Mouse (Mus musculus) hematopoietic stem cell, adult 5-6 weeks (primary cell): Measurements from ENCODE around the gene Trim65. TPM values are rescaled to one million over a fixed set of nuclear protein-coding genes. Genes with fewer than 3 reads are reported as not detected.
"Not testable (repeated sequence)": the region's sequence is repeated elsewhere in the genome, so short reads cannot be mapped to it uniquely, and the experiment has no call there.

ENCODE experiments used
- ATAC-seq, 2 experiments: fragments of 125-278 bp in 1 of 2; replicated peaks in 1 of 2; 2 replicates each; pipeline ENCODE4 v1.8.0; 2016 to 2017; ENCODE audit warnings: inconsistent platforms in 2 of 2, mild to moderate bottlenecking in 2 of 2, moderate number of reproducible peaks in 2 of 2, low read depth in 1 of 2, moderate TSS enrichment in 1 of 2; ENCODE audit not compliant: low FRiP score in 2 of 2, poor library complexity in 2 of 2, severe bottlenecking in 2 of 2, insufficient read depth in 1 of 2, low TSS enrichment in 1 of 2
- total RNA-seq: library from RNA; stranded (forward); fragments of 172-1452, 232-1000 nt; gene quantifications from 2 replicates; pipeline ENCODE4 v1.2.3, GENCODE M21; 2017

Gene Trim65
- total RNA-seq, 1 experiment from 2014 or later: 9.1 TPM

DNA sequence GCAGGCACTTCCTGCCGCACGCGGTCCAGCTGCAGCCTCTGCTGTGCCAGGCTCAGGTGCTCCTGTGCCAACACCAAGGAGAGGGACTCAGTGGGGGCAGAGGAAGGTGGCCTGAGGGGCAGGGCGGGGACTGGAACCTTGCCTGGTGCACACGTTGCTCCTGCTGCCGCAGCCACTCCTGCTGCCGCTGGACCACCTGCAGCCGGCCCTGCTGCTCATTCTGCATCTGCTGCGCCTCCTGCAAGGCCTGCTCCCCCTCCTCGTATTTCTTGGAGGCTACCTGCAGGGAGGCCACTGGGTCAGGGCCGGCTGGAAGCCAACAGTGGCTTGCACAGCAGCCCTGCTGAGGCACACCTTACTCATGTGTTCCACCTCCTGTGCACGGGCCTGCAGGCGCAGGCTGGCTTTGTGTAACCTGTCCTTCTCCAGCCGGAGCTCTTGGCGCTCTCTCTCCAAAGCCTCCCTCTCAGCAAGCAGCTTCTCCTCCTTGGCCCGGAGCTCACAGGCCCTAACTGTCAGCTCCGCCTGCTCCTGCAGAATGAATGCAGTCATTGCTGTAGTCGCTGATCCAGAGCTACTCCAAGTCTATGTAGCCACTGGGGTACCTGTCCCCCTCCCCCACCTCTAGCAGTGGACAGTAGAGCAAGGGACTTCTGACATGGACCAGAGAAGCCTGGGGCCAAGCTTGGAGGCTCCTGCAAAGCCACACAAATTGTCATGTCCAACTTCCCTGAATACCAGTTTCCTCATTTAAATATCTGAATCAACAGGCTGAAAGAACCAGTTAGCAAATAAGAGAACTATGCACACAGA lies 14.8 kb upstream of the Trim65 start:
- ATAC-seq: no peak

DNA sequence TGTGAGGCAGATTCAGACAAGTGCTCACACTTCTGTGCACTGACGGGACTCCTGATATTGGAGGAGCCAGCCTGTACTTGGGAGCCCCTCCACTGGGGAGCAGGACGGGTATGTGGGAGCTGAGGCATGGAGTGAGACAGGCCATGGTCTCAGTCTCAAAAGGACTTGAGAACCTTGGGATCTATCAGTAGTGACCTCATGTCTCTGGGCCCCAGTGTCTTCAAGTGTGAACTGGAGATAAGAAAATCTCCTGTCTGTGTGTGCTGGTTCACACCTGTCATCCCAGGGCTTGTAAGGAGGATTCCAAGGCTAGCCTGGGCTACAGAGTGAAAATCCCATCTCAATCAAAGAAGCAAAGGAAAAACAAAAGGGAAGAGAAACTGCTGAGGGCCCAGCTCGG lies 12.5 kb upstream of the Trim65 start:
- ATAC-seq: no peak

DNA sequence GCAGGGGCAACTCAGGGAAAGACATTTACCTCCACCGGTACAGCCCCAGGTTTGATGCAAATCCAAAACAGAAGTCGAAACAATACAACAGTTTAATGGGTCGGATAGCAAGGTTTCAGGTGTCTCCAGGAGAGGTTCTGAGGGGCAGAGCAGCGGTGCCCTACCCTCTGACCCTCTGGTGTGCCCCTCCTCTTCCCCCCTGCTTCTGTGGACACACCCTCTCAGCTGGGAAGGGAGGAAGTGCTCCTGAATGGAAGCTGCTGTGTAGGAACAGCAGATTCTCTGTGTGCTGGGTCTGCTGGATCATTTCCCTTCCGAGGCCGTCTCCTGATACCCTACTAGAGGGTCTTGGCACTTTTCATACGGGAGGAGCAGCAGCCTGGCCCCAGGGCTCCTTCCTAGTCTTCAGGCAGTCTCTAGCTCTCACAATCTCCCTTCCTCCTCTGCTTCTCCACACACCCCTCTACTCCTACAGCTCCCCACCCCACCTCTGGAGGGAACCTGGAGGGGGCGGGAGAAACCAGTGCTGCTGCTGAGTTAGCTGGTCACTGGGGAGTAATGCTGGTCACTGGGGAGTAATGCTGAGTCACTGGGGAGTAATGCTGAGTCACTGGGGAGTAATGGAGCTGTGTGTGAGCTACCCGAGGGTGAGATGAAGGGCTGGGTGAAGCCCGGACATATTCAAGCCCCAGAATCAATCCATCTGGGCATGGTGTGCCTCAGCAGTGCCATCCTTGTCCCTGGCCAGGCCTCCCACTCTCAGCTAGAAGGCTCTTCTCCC lies 11.5 kb upstream of the Trim65 start:
- ATAC-seq: no peak

DNA sequence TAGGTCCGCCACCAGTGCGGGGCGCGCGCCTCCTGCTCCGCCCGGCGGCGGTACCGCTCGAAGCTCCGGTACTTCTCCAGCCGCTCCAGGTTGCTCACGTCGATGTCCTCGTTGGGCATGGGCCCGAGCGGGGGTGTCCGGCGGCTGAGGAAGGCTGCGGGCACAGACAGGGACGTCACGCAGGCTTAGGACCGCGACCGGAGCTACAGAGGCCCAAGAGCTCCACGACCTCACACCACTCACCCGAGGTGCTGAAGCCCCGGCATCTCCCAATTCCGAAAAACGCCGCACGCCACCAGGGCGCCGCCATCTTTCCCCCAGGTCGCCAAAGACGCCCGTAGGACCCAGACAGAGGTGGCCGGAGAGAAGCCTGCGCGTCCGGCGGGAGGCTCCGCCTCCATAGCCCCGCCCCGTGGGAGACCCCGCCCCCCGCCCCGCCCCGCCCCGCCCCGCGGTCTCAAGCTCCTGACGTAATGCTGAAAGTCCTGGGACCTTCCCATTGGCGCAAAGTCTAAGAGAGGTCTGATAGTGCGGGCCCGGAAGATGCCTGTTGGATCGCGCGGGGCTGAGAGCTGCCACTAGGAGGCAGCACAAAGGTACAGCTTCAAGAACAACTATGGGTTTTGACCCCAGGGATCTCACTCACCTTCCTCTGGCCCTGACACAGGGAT lies 7.7 kb upstream of the Trim65 start, which contains the start of gene Mrpl38:
TSS of gene Mrpl38 (minus strand) at position 401 of the 671 bp plus-strand sequence.
- peak; percentile 90 to 96 for ATAC-seq

DNA sequence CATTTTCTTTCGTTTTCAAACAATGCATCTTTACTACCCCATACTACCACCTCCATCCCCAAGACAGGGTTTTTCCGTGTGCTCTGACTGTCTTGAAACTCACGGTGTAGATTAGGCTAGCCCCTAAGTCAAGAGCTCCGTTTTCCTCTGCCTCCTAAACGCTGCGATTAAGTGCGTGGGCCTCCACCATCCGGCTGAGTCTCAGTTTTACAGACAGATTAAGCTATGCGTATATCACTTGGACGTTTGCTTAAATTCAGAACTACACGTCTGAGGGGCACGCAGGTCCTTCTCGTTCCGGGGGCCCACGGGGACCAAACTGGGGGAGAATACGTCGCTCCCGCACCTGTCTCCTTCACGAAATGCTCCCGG lies 7.2 kb upstream of the Trim65 start:
- ATAC-seq: no peak

DNA sequence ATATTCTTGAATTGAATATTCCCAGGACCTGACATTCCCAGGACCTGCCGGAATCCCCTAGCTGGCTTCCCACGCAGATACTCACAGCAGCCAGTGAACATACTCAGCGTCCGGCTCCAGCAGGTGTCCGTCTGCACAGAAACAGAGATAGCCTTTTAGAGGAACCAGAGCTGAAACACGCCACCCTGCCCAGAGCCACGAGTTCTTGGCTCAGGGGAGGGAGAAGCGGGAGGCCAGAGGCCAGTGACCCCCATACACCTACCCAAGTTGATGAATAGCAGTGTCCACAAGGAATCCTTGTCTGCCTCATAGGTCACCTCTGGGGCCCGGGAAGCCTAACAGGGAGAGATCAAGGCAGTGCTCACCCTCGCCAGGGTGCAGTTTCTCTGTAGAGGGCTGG lies 3.2 kb upstream of the Trim65 start:
- no peak for ATAC-seq

DNA sequence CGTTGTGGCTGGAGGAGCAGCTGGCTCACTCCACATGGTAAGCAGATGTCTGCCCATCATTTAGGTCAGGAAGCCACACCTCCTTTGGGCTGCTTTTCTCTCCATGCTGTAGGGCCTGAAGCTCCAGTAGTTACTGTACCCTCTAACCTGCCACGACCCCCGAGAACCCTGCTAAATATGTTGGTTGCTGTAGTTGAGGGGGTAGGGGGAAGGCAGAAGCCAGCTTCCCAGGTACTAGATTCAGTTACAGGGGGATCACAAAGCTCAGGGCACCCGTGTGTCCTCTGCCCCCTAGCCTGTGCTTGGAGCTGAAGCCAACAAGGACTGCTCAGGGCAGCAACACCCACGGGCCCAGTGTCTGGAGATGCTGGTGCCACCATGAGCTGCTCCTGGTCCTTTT lies 2.6 kb upstream of the Trim65 start:
- no peak for ATAC-seq

DNA sequence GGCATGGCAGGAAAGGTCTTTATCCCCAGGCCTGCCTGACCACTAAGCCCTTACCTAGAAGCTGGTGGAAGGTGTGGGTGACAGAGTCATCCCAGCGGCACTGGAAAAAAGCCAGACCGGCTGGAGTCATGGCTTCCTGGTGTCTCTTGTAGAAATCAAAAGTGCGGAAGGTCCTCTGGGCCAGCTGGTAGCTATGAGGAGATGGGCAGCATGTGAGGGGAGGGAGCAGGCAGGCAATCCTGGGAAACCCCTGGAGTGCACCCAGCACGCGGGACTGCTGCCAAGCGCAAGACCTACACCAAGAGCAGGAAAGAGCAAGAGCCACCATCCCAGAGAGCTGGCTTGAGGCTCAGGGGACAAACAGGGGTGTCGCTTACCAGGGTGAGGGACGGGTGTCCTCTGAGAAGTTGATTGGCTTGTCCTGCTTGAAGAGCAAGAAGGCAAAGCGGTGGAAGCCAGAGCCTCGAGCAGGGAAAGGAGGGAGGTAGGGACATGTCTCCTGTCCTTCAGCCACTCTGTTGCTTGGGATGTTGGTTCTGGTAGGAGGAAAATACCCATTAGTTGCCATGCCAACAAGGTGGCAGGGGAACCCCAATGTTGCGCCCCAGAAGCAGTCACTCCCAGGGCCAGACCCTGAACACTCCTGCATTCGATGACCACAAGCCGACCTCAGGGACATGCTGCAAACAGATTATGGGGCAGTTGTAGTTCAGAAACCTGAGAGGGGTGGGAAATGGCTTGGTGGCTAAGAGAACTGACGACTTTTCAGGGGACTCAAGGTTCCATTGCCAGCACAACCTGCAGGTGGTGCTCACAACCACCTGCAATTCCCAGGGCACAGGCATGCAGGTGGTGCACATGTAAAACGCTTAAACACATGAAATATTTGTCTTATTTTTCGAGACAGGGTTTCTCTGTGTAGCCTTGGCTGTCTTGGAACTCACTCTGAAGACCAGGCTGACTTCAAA lies 1.7 kb upstream of the Trim65 start:
- ATAC-seq: no peak

DNA sequence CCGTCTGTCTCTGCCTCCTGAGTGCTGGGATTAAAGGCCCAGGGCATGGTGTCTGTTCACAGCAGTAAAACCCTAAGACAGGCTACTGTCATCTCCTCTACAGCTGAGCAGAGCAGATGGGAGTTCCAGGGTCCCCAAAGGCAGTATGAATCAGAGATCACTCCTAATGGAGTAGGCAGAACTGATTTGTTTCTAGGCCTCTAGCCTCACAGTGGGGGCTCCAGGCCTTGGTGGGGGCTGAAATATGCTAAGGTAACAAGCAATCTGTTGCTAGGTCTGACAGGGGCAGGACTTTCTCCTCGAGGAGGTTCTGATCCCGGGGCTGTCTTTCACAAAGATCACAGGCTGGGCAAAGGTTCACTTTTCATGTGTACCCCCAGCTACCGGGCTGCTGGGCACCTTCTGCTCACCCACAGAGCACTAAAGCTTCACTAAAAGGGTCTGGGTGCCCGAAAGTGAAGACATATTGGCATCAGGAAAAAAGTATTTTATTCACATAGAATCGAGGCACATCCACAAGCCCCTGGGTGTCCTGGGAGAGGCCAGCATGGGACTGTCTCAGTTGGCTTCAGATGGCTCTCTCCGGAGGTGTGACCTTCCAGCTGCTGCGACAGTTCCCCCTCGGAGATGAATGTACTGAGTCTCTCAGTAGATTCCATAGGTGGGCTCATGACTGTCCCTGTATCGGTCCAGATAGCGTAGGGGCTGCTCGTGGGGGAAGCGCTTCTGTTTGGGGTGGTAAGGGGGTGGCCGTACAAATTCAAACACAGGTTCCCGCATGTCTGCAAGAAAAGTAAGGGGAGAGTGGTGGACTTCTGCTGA lies 632 bp upstream of the Trim65 start:
- ATAC-seq: no peak

DNA sequence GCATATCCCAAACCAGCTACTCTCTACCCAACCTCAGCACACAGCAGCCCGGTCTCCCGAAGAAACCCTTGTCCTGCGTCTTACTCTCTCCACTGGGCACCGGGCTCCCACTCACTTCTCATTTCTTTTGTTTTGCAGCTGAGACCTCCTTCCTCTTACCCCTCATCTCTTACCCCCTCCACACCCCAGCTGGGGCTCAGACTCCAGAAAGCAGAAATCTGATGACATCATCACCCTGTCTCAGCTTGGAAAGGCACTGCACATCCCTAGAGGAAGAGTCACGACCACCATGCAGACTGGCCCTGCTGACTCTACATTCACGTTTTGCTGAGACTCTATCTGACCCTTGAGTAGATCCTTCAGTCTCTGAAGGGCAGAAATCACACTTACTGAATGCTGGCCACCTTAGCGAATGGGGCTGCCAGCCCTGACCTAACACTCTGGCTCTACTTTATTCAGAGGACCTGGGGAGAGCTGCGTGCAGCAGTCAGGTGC lies 888 bp downstream of the Trim65 start:
- ATAC-seq: peak; percentile 34 to 57; a peak in 3 of 4 replicates

DNA sequence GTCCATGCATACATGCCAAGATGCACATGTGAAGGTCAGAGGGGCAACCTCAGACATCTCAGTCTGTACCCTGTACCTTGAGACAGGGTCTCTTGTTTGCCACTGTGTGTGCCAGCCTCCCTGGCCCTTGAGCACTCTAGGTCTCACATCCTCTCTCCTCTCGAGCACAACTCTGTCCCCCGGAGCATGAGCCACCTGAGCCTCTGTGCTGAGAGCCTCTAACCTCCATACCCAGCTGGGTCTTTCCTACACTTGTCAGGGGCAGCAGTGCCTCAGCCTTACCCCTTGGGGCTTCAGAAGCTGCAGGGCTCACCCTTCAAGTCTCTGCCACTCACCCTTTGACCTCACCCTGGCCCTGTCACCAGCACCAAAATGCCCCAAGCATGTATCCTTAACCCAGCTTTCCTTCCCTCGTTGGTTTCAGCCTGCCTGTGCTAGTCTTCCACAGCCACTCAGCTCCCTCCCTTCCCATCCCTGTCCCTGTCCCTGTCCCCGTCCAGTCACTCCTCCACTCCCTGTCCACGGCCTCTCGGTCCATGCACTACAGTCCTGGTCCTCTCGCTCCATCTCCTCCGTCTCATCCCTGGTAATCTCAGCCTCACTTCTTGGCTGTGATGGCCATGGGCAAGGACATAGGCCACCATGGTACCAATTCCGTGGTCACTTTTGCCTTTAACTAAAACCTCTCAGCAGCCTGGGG lies 1.7 kb downstream of the Trim65 start:
- no peak for ATAC-seq

DNA sequence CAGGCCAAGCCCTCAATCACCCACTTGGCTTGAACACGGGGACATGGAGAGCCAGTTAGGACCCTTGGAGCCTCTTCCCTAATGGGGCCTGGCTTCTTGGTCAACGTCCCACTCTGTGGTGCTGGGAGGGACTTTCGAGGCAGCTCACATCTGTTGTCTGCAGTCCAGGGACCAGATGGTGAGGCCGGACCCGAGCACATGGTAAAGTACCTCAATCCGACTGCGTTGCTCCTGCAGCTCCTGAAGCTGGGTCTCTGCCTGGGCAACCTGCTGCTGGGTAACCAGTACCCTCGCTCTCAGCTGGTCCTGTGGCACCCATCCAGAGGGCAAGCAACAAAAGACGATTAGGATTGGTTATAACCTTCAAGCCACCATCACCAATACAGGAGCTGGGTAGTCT lies 2.9 kb downstream of the Trim65 start:
- ATAC-seq: no peak

DNA sequence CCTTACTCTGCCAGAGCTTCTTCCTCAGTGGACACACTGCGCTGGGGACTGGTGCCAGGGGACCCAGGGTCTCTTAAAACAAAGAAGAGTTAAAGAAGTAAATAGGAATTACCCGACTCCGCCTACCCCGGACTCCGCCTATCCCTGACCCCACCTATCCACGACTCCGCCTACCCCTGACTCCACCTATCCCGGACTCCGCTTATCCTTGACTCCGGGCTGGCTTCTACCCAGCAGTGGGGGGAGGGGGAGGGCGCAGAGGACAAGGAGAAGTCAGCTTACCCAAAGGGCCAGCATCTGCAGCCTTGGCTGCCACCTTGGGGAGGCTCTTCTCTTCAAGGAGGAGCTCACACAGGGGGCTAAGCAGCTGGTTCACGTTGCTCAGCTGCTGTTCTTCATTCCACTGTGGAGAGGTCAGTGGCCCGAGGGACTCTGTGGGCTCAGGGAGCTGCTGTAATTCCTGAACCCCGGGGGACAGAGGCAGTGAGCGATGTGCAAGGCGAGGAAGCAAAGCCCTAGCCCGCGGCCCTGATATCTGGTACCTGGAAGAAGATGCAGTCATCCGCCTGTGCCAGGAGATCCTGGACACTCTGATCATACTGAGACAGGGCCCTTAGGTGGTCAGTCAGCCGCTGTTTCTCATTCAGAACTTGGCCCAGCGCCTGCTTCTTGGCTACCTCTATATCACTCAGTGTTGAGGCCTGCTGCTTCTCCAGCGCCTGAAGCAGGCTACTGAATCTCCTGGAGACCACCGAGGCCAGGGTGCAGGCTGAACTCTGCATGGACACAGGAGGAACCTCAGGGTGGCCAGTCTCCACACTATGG lies 3.6 kb downstream of the Trim65 start, which contains the start of gene Trim47:
TSS of gene Trim47 (minus strand) at position 55 of the 825 bp plus-strand sequence.
- no peak for ATAC-seq

DNA sequence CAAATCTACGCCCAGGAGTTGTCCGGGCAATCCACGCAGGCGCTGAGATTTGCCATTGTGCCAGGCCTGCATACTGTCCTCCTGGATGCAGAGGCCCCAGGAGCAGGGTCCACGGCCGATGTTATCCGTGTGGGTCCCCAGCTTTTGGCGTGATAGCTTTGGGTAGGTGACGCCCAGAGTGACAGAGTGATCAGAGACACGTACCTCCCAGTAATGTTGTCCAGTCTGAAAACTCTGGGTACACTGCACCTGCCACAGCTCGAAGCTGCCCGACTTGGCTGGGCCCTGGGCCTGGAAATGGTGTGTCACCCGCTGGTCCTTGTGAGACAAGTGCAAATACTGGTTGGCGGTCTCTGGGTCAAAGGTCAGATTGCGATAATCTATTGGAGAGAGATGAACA lies 4.7 kb downstream of the Trim65 start:
- ATAC-seq: no peak

DNA sequence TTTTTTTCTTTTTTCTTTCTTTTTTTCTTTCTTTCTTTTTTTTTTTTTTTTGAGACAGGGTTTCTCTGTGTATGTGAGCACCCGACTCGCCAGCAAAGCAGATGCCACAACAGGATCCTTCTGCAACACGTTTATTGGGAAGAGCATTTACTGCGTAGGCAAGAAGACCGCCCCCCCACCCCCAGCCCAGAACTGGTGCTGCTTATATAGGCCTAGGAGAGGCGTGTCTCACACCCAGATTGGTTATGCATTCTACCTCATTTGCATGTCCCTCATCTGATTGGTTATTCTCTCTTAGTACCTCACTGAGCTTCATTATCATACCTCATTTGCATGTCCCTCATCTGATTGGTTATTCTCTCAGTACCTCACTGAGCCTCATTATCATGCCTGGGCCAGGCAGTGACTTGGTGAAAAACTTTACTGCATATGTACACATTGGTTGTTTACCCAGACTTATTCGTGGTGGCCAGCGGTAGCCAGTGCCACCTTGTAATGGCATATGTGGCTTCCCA lies 9.1 kb downstream of the Trim65 start:
- ATAC-seq: not testable (repeated sequence)
